Mouse (Mus musculus) E14TG2a.4 (cell line): ENCODE data around the gene Cenpp.

Experiments used
- CTCF ChIP-seq: conservative IDR thresholded peaks from 2 replicates; pipeline ENCODE4 v1.5.1; 2014; ENCODE audit warnings: low read length
- POU5F1 ChIP-seq: IDR thresholded peaks from 2 replicates; pipeline ENCODE4 v1.6.1; 2014; ENCODE audit warnings: low read length, borderline replicate concordance

DNA sequence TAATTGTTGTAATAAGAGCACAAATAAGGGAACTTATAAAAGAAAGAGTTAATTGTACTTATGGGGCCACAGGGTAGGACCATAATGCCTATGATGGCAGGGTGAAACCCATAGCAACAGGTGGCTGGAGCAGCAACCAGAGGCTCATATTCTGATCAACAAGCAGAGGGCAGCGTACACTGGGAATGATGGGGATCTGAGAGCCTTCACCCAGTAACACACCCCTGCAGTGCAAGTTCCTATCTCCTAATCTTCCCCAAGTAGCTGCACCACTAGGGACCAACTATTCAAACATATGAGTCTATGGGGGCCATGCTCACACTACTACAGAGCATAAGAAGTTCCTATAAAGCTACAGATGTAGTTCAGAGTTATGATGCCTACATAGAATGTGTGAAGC is 88.2 kb downstream of the Cenpp start:
- TF ChIP-seq CTCF (no peak), POU5F1 (no peak)
